Mouse (Mus musculus): ENCODE data around the gene 1700092M07Rik. TPM values are rescaled to one million over a fixed set of nuclear protein-coding genes. Genes with fewer than 3 reads are reported as not detected.

Gene 1700092M07Rik
- polyA plus RNA-seq, 2 experiments = 1.6 to 3.2 TPM

DNA sequence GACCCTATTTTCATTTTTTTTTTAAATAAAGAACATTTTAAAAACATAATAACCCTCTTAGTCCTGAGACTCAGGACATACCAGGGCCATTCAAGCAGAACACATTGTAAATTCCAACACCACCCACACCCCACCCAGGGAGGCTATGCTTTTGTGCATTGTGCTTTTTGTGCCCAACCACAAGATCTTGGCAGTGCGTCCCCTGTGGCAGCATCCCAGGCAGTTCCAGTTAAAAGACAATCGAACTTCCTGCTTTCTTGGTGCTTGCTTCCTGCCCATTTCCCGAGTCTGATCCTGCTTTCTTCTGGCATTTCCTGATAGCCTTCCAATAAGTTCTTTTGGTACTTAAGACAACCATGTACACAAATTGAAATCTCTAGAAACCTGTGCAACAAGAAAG lies 38.1 kb upstream of the 1700092M07Rik start:
- DNase-seq (ENCODE audit: low spot score) (no peak), ATAC-seq (ENCODE audit: low FRiP score, low read depth) (no peak)
- no peak overlapping the region for H3K9ac ChIP-seq (ENCODE audit: low read depth, low read length, severe bottlenecking)
- H3K36me3 ChIP-seq (ENCODE audit: control insufficient read depth, insufficient read depth, low read length) = peaks cover 13% of the 10 kb centered on the region
- H3K4me3 ChIP-seq (replicated peaks; ENCODE audit: low read length) = no peak overlapping the region
- no peaks in the 10 kb centered on the region for H3K9me3 ChIP-seq (ENCODE audit: control insufficient read depth, low read length)
- H3K27ac ChIP-seq (replicated peaks; ENCODE audit: low read depth, low read length) = no peak overlapping the region
- H3K4me1 ChIP-seq (ENCODE audit: control insufficient read depth, insufficient read depth, low read length) = no peaks in the 10 kb centered on the region
- H3K4me2 ChIP-seq (replicated peaks; ENCODE audit: low read depth, low read length, severe bottlenecking) = no peak overlapping the region
- no peak for TF ChIP-seq POLR2A (IDR thresholded peaks at IDR 0.05; ENCODE audit: borderline replicate concordance, extremely low read depth, insufficient read depth, insufficient read length)
- WGBS = 62% methylated on average over 3 of the region's 3 CpGs
- H3K27me3 ChIP-seq (ENCODE audit: control insufficient read depth, insufficient read depth, low read length) = no peaks in the 10 kb centered on the region

- WGBS = 67% methylated on average over 3 of the region's 4 CpGs
- no peak for TF ChIP-seq POLR2A (IDR thresholded peaks at IDR 0.05; ENCODE audit: borderline replicate concordance, extremely low read depth, insufficient read depth, insufficient read length)
- ATAC-seq (ENCODE audit: low FRiP score, low read depth) (no peak), DNase-seq (ENCODE audit: low spot score) (no peak)
- H3K27ac ChIP-seq (replicated peaks; ENCODE audit: low read depth, low read length) = no peak overlapping the region
- no peak overlapping the region for H3K4me2 ChIP-seq (replicated peaks; ENCODE audit: low read depth, low read length, severe bottlenecking)
- peaks cover 25% of the 10 kb centered on the region for H3K36me3 ChIP-seq (ENCODE audit: control insufficient read depth, insufficient read depth, low read length)
- H3K9me3 ChIP-seq (ENCODE audit: control insufficient read depth, low read length) = no peaks in the 10 kb centered on the region
- no peaks in the 10 kb centered on the region for H3K4me1 ChIP-seq (ENCODE audit: control insufficient read depth, insufficient read depth, low read length)
- no peaks in the 10 kb centered on the region for H3K27me3 ChIP-seq (ENCODE audit: control insufficient read depth, insufficient read depth, low read length)
- H3K4me3 ChIP-seq (replicated peaks; ENCODE audit: low read length) = no peak overlapping the region
- H3K9ac ChIP-seq (ENCODE audit: low read depth, low read length, severe bottlenecking) = no peak overlapping the region
These were observed 36.9 kb upstream of the 1700092M07Rik start for GRCm38 (mm10) chr19:8703571-8703970.

DNA sequence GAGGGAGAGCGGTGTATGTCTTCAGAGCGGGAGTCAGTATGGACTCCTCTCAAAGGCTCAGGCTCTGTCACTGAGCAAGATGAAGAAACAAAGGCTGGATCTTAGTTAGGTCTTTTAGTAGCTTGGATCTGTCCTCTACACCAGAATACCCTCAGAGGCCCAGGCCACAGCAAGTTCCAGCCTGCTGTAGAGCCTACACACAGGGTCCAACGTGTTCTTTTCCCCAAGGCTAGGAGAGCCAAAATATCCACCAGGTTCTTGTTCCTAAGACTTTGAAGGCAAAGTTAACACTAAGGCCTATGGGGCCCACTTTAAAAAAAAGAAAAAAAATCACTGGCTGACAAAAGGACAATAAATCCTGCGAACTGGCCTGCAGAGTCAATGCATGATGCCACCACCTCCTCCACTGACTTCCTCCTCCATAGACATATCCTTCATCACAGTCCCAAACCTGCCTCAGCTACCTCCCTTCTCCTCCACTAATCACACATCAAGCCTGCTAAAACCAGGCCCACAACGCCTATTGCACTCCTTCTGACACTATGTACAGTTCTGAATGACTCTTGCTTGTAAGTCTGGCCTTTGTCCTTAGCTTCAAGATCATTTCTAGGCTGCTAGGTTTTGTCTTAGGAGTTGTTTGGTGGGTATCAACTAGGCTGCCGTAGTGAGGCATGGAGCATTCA lies 35.4 kb upstream of the 1700092M07Rik start:
- Histone ChIP-seq H3K9me3 (ENCODE audit: control insufficient read depth, low read length) (no peaks in the 10 kb centered on the region), H3K36me3 (ENCODE audit: control insufficient read depth, insufficient read depth, low read length) (peaks cover 40% of the 10 kb centered on the region), H3K27ac (replicated peaks; ENCODE audit: low read depth, low read length) (no peak overlapping the region), H3K4me3 (replicated peaks; ENCODE audit: low read length) (no peak overlapping the region), H3K27me3 (ENCODE audit: control insufficient read depth, insufficient read depth, low read length) (no peaks in the 10 kb centered on the region), H3K4me1 (ENCODE audit: control insufficient read depth, insufficient read depth, low read length) (no peaks in the 10 kb centered on the region), H3K4me2 (replicated peaks; ENCODE audit: low read depth, low read length, severe bottlenecking) (no peak overlapping the region), H3K9ac (ENCODE audit: low read depth, low read length, severe bottlenecking) (no peak overlapping the region)
- no peak for DNase-seq (ENCODE audit: low spot score)
- ATAC-seq (ENCODE audit: low FRiP score, low read depth) = no peak
- WGBS = 77% methylated on average over 6 of the region's 6 CpGs
- TF ChIP-seq POLR2A (IDR thresholded peaks at IDR 0.05; ENCODE audit: borderline replicate concordance, extremely low read depth, insufficient read depth, insufficient read length) = no peak

DNA sequence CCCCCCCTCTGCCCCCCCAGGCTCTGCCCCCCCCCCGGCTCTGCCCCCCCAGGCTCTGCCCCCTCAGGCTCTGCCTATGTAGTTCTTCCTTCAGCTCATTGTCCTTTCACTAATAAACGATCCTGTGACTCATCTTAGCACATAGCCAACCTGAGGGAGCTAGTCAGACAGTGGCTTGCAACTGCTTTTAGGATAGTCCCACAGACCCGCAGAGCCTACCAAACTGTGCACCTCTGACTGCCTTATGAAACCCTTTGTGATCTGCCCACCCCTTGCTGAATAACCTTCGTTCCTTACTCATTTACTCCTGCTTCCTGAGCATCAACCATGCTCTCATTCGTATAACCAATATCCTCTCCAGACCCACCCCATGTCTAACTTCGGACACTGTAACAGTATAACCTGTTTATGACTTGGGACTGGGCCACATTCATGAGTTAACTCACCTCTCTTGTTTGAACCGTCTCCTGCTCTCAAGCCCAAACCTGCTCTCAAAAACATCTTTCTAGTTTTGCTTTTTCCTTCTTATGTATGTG lies 34.3 kb upstream of the 1700092M07Rik start:
- Histone ChIP-seq H3K4me2 (replicated peaks; ENCODE audit: low read depth, low read length, severe bottlenecking) (no peak overlapping the region), H3K36me3 (ENCODE audit: control insufficient read depth, insufficient read depth, low read length) (peaks cover 50% of the 10 kb centered on the region), H3K27ac (replicated peaks; ENCODE audit: low read depth, low read length) (no peak overlapping the region), H3K4me1 (ENCODE audit: control insufficient read depth, insufficient read depth, low read length) (peaks cover 9% of the 10 kb centered on the region), H3K27me3 (ENCODE audit: control insufficient read depth, insufficient read depth, low read length) (no peaks in the 10 kb centered on the region), H3K9me3 (ENCODE audit: control insufficient read depth, low read length) (no peaks in the 10 kb centered on the region), H3K9ac (ENCODE audit: low read depth, low read length, severe bottlenecking) (no peak overlapping the region), H3K4me3 (replicated peaks; ENCODE audit: low read length) (no peak overlapping the region)
- no peak for TF ChIP-seq POLR2A (IDR thresholded peaks at IDR 0.05; ENCODE audit: borderline replicate concordance, extremely low read depth, insufficient read depth, insufficient read length)
- DNase-seq (ENCODE audit: low spot score) (no peak), ATAC-seq (ENCODE audit: low FRiP score, low read depth) (no peak)
- WGBS = 73% methylated on average over 6 of the region's 7 CpGs

- Histone ChIP-seq H3K4me3 (replicated peaks; ENCODE audit: low read length) (no peak overlapping the region), H3K4me2 (replicated peaks; ENCODE audit: low read depth, low read length, severe bottlenecking) (no peak overlapping the region), H3K9me3 (ENCODE audit: control insufficient read depth, low read length) (no peaks in the 10 kb centered on the region), H3K36me3 (ENCODE audit: control insufficient read depth, insufficient read depth, low read length) (peaks cover 57% of the 10 kb centered on the region), H3K9ac (ENCODE audit: low read depth, low read length, severe bottlenecking) (no peak overlapping the region), H3K4me1 (ENCODE audit: control insufficient read depth, insufficient read depth, low read length) (peaks cover 16% of the 10 kb centered on the region), H3K27me3 (ENCODE audit: control insufficient read depth, insufficient read depth, low read length) (no peaks in the 10 kb centered on the region), H3K27ac (replicated peaks; ENCODE audit: low read depth, low read length) (no peak overlapping the region)
- DNase-seq (ENCODE audit: low spot score) = no peak
- 96% methylated on average over 7 of the region's 7 CpGs for WGBS
- no peak for ATAC-seq (ENCODE audit: low FRiP score, low read depth)
- no peak for TF ChIP-seq POLR2A (IDR thresholded peaks at IDR 0.05; ENCODE audit: borderline replicate concordance, extremely low read depth, insufficient read depth, insufficient read length)
These were observed 33.6 kb upstream of the 1700092M07Rik start for GRCm38 (mm10) chr19:8706930-8707329.

All from limb, embryonic 14.5 days (tissue).